Mouse (Mus musculus): ENCODE measurements around the gene Krtap3-1. TPM values are rescaled to one million over a fixed set of nuclear protein-coding genes. Genes with fewer than 3 reads are reported as not detected.

The Krtap3-1 gene
- total RNA-seq, 2 experiments from 2014 or later = not detected

GRCm38 (mm10) chr11:99573164-99573563 is 6.7 kb upstream of the Krtap3-1 start:
- no peak for TF ChIP-seq CTCF (IDR thresholded peaks at IDR 0.05)
- intact Hi-C loops (cut with DNase I) = loop anchor here (10.0 kb wide), 1 partner anchor 108 kb away; no protein-coding TSS in a partner anchor
- no peak overlapping the region for H3K27ac ChIP-seq
- no peak for DNase-seq
- H3K4me3 ChIP-seq = no peak overlapping the region

GRCm38 (mm10) chr11:99562580-99562979 is 3.9 kb downstream of the Krtap3-1 start:
- intact Hi-C loops (cut with DNase I) = no loop called here

GRCm38 (mm10) chr11:99559366-99559765 is 7.1 kb downstream of the Krtap3-1 start, which contains the start of gene Gm11939:
Gene Gm11939, minus strand, starts transcription at chr11:99559466.
- no peak within 1 kb of the TSS for H3K27ac ChIP-seq
- H3K4me3 ChIP-seq = no peak within 1 kb of the TSS
- DNase-seq = no peak
- intact Hi-C loops (cut with DNase I) = no loop called here
- TF ChIP-seq CTCF (IDR thresholded peaks at IDR 0.05) = no peak

More at GRCm38 (mm10) chr11:99562580-99562979, 3.9 kb downstream of the Krtap3-1 start:
- DNase-seq = no peak
- Histone ChIP-seq H3K4me3 (no peak overlapping the region), H3K27ac (no peak overlapping the region)
- TF ChIP-seq CTCF (IDR thresholded peaks at IDR 0.05) = no peak

- no peak for TF ChIP-seq CTCF (IDR thresholded peaks at IDR 0.05)
- intact Hi-C loops (cut with DNase I) = no loop called here
- no peak overlapping the region for H3K4me3 ChIP-seq
- H3K27ac ChIP-seq = no peak overlapping the region
- DNase-seq = no peak
Observed at GRCm38 (mm10) chr11:99557976-99558745, 8.3 kb downstream of the Krtap3-1 start.

- no peak within 1 kb of the TSS for H3K27ac ChIP-seq
- no peak within 1 kb of the TSS for H3K4me3 ChIP-seq
- TF ChIP-seq CTCF (IDR thresholded peaks at IDR 0.05) = no peak
- DNase-seq = no peak
- intact Hi-C loops (cut with DNase I) = no loop called here
Observed at GRCm38 (mm10) chr11:99556753-99557152, 9.7 kb downstream of the Krtap3-1 start, which contains the start of gene Krtap3-2. Gene Krtap3-2, minus strand, starts transcription at chr11:99556853.

GRCm38 (mm10) chr11:99556195-99556594 is 10.2 kb downstream of the Krtap3-1 start:
- Histone ChIP-seq H3K27ac (no peak overlapping the region), H3K4me3 (no peak overlapping the region)
- no peak for DNase-seq
- no peak for TF ChIP-seq CTCF (IDR thresholded peaks at IDR 0.05)
- intact Hi-C loops (cut with DNase I) = no loop called here

GRCm38 (mm10) chr11:99550765-99551164 is 15.7 kb downstream of the Krtap3-1 start, which contains the start of gene Krtap3-3:
Gene Krtap3-3, minus strand, starts transcription at chr11:99550865.
- intact Hi-C loops (cut with DNase I) = no loop called here
- no peak for TF ChIP-seq CTCF (IDR thresholded peaks at IDR 0.05)

GRCm38 (mm10) chr11:99547892-99548291 is 18.5 kb downstream of the Krtap3-1 start:
- no peak for TF ChIP-seq CTCF (IDR thresholded peaks at IDR 0.05)
- intact Hi-C loops (cut with DNase I) = no loop called here
- no peak overlapping the region for H3K27ac ChIP-seq
- no peak overlapping the region for H3K4me3 ChIP-seq
- no peak for DNase-seq

More at GRCm38 (mm10) chr11:99550765-99551164, 15.7 kb downstream of the Krtap3-1 start, which contains the start of gene Krtap3-3:
- DNase-seq = no peak
- H3K27ac ChIP-seq = no peak within 1 kb of the TSS
- H3K4me3 ChIP-seq = no peak within 1 kb of the TSS

GRCm38 (mm10) chr11:99539721-99540120 is 26.7 kb downstream of the Krtap3-1 start:
- no peak for DNase-seq
- intact Hi-C loops (cut with DNase I) = no loop called here
- Histone ChIP-seq H3K27ac (no peak overlapping the region), H3K4me3 (no peak overlapping the region)
- no peak for TF ChIP-seq CTCF (IDR thresholded peaks at IDR 0.05)

- intact Hi-C loops (cut with DNase I) = no loop called here
- DNase-seq = no peak
- Histone ChIP-seq H3K4me3 (no peak within 1 kb of the TSS), H3K27ac (no peak within 1 kb of the TSS)
- TF ChIP-seq CTCF (IDR thresholded peaks at IDR 0.05) = no peak
Observed at GRCm38 (mm10) chr11:99521288-99521860, 45.1 kb downstream of the Krtap3-1 start, which contains the start of gene Krt39. Gene Krt39, minus strand, starts transcription at chr11:99521338.

Other genes starting within 250 kb of the Krtap3-1 start
- gene Krt25, start 243.7 kb downstream of the Krtap3-1 start, total RNA-seq (2021) = not detected
- not detected for gene Krt26, start 228.7 kb downstream of the Krtap3-1 start, total RNA-seq (2021)
- gene Krt27, start 215.5 kb downstream of the Krtap3-1 start, total RNA-seq (2021) = not detected
- not detected for gene Krt28, start 191.7 kb downstream of the Krtap3-1 start, total RNA-seq (2021)
- 1 to 10 TPM; 3.7 TPM for gene Krt10, start 177.3 kb downstream of the Krtap3-1 start, total RNA-seq (2021)
- gene Krt12, start 144.4 kb downstream of the Krtap3-1 start, total RNA-seq (2021) = not detected
- gene Krt20, start 128.5 kb downstream of the Krtap3-1 start, total RNA-seq (2021) = not detected
- gene Krt23, start 73.5 kb downstream of the Krtap3-1 start, total RNA-seq (2021) = not detected
- gene Krt39, start 45.3 kb downstream of the Krtap3-1 start, total RNA-seq (2021) = not detected
- gene Krt40, start 23.5 kb downstream of the Krtap3-1 start, total RNA-seq (2021) = not detected
- gene Krtap3-3, start 15.8 kb downstream of the Krtap3-1 start, total RNA-seq (2021) = not detected
- gene Krtap3-2, start 9.8 kb downstream of the Krtap3-1 start, total RNA-seq (2021) = not detected
- not detected for gene Gm11939, start 7.2 kb downstream of the Krtap3-1 start, total RNA-seq (2021)
- gene Krtap1-5, start 14.4 kb upstream of the Krtap3-1 start, total RNA-seq (2021) = not detected
- not detected for gene Krtap1-4, start 17.0 kb upstream of the Krtap3-1 start, total RNA-seq (2021)
- gene Krtap1-3, start 24.7 kb upstream of the Krtap3-1 start, total RNA-seq (2021) = not detected
- gene Krtap9-3, start 31.5 kb upstream of the Krtap3-1 start, total RNA-seq (2021) = not detected
- not detected for gene Gm11938, start 36.7 kb upstream of the Krtap3-1 start, total RNA-seq (2021)
- gene Gm11937, start 43.6 kb upstream of the Krtap3-1 start, total RNA-seq (2021) = not detected
- not detected for gene Krtap2-4, start 48.2 kb upstream of the Krtap3-1 start, total RNA-seq (2021)
- gene Gm11562, start 53.8 kb upstream of the Krtap3-1 start, total RNA-seq (2021) = not detected
- not detected for gene Krtap4-1, start 61.6 kb upstream of the Krtap3-1 start, total RNA-seq (2021)
- not detected for gene Krtap4-2, start 68.5 kb upstream of the Krtap3-1 start, total RNA-seq (2021)
- gene Krtap4-7, start 77.5 kb upstream of the Krtap3-1 start, total RNA-seq (2021) = not detected
- not detected for gene Gm11555, start 83.6 kb upstream of the Krtap3-1 start, total RNA-seq (2021)
- not detected for gene Gm11563, start 92.3 kb upstream of the Krtap3-1 start, total RNA-seq (2021)
- gene Krtap4-6, start 99.3 kb upstream of the Krtap3-1 start, total RNA-seq (2021) = not detected
- gene Gm14190, start 124.1 kb upstream of the Krtap3-1 start, total RNA-seq (2021) = not detected
- gene Gm14180, start 167.7 kb upstream of the Krtap3-1 start, total RNA-seq (2021) = not detected
- gene Gm11595, start 206.3 kb upstream of the Krtap3-1 start, total RNA-seq (2021) = not detected
- not detected for gene Krtap4-8, start 214.1 kb upstream of the Krtap3-1 start, total RNA-seq (2021)
- not detected for gene Krtap4-9, start 218.6 kb upstream of the Krtap3-1 start, total RNA-seq (2021)
- not detected for gene Gm11596, start 226.8 kb upstream of the Krtap3-1 start, total RNA-seq (2021)
- gene Gm11569, start 232.3 kb upstream of the Krtap3-1 start, total RNA-seq (2021) = not detected
- gene Gm11554, start 237.8 kb upstream of the Krtap3-1 start, total RNA-seq (2021) = not detected
- not detected for gene Krtap4-13, start 243.3 kb upstream of the Krtap3-1 start, total RNA-seq (2021)
- not detected for gene Gm11564, start 249.0 kb upstream of the Krtap3-1 start, total RNA-seq (2021)

All from gastrocnemius, adult 2 months (tissue).